Mouse (Mus musculus): ENCODE data around the gene Zfp110. TPM values are rescaled to one million over a fixed set of nuclear protein-coding genes. Genes with fewer than 3 reads are reported as not detected.
"Not testable (repeated sequence)": the region's sequence is repeated elsewhere in the genome, so short reads cannot be mapped to it uniquely, and the experiment has no call there.

Gene Zfp110
- 28.7 and 29.5 TPM in 2 replicates for polyA plus RNA-seq (2014; fragmentation: Nextera tagmentation; extraction: Ambion mirVana)

GRCm38 (mm10) chr7:12834162-12835120 lies at the start of gene Zfp110:
Zfp110 (plus strand) TSS chr7:12834761.
- peak; percentile 97 for ATAC-seq (replicated peaks; ENCODE audit: low FRiP score, low TSS enrichment, low read depth)
- Histone ChIP-seq H3K9me3 (ENCODE audit: control insufficient read depth, low read length) (peaks cover 35% of the 10 kb centered on the region), H3K27ac (ENCODE audit: low read depth) (peak within 1 kb of the TSS; percentile 67), H3K4me1 (replicated peaks; ENCODE audit: control insufficient read depth, insufficient read depth, low read length) (no peaks in the 10 kb centered on the region), H3K27me3 (replicated peaks; ENCODE audit: control insufficient read depth, insufficient read depth, low read length) (no peaks in the 10 kb centered on the region), H3K4me3 (ENCODE audit: low read depth, low read length) (peak within 1 kb of the TSS; percentile 66), H3K9ac (ENCODE audit: low read length) (peak within 1 kb of the TSS; percentile 64), H3K36me3 (ENCODE audit: control insufficient read depth, insufficient read depth, low read length) (peaks cover 35% of the 10 kb centered on the region), H3K4me2 (ENCODE audit: low read length) (peak within 1 kb of the TSS; percentile 46)
- WGBS, result 4% methylated on average over 47 of the region's 47 CpGs
- DNase-seq (ENCODE audit: low spot score), result peak; percentile 96

- 78% methylated on average over 6 of the region's 6 CpGs for WGBS
- ATAC-seq (replicated peaks; ENCODE audit: low FRiP score, low TSS enrichment, low read depth), result no peak
- no peak overlapping the region for H3K4me3 ChIP-seq (ENCODE audit: low read depth, low read length)
These were observed 47.2 kb upstream of the Zfp110 start for GRCm38 (mm10) chr7:12787333-12787732.

GRCm38 (mm10) chr7:12788025-12788424 lies 46.5 kb upstream of the Zfp110 start:
- no peaks in the 10 kb centered on the region for H3K36me3 ChIP-seq (ENCODE audit: control insufficient read depth, insufficient read depth, low read length)
- H3K27ac ChIP-seq (ENCODE audit: low read depth), result no peak overlapping the region

More at GRCm38 (mm10) chr7:12787333-12787732, 47.2 kb upstream of the Zfp110 start:
- Histone ChIP-seq H3K4me2 (ENCODE audit: low read length) (no peak overlapping the region), H3K9me3 (ENCODE audit: control insufficient read depth, low read length) (no peaks in the 10 kb centered on the region), H3K36me3 (ENCODE audit: control insufficient read depth, insufficient read depth, low read length) (no peaks in the 10 kb centered on the region), H3K4me1 (replicated peaks; ENCODE audit: control insufficient read depth, insufficient read depth, low read length) (no peaks in the 10 kb centered on the region), H3K27ac (ENCODE audit: low read depth) (no peak overlapping the region), H3K27me3 (replicated peaks; ENCODE audit: control insufficient read depth, insufficient read depth, low read length) (no peaks in the 10 kb centered on the region), H3K9ac (ENCODE audit: low read length) (no peak overlapping the region)
- no peak for DNase-seq (ENCODE audit: low spot score)

GRCm38 (mm10) chr7:12792624-12793023 lies 41.9 kb upstream of the Zfp110 start:
- H3K4me2 ChIP-seq (ENCODE audit: low read length); H3K27ac ChIP-seq (ENCODE audit: low read depth); ATAC-seq (replicated peaks; ENCODE audit: low FRiP score, low TSS enrichment, low read depth); H3K9me3 ChIP-seq (ENCODE audit: control insufficient read depth, low read length); H3K27me3 ChIP-seq (replicated peaks; ENCODE audit: control insufficient read depth, insufficient read depth, low read length); DNase-seq (ENCODE audit: low spot score); H3K4me1 ChIP-seq (replicated peaks; ENCODE audit: control insufficient read depth, insufficient read depth, low read length); H3K36me3 ChIP-seq (ENCODE audit: control insufficient read depth, insufficient read depth, low read length); H3K4me3 ChIP-seq (ENCODE audit: low read depth, low read length); H3K9ac ChIP-seq (ENCODE audit: low read length): not testable (repeated sequence)
- WGBS, result 85% methylated on average over 11 of the region's 11 CpGs

More at GRCm38 (mm10) chr7:12788025-12788424, 46.5 kb upstream of the Zfp110 start:
- DNase-seq (ENCODE audit: low spot score) (no peak), ATAC-seq (replicated peaks; ENCODE audit: low FRiP score, low TSS enrichment, low read depth) (no peak)
- Histone ChIP-seq H3K9me3 (ENCODE audit: control insufficient read depth, low read length) (no peaks in the 10 kb centered on the region), H3K4me2 (ENCODE audit: low read length) (no peak overlapping the region), H3K9ac (ENCODE audit: low read length) (no peak overlapping the region), H3K4me3 (ENCODE audit: low read depth, low read length) (no peak overlapping the region), H3K27me3 (replicated peaks; ENCODE audit: control insufficient read depth, insufficient read depth, low read length) (no peaks in the 10 kb centered on the region), H3K4me1 (replicated peaks; ENCODE audit: control insufficient read depth, insufficient read depth, low read length) (no peaks in the 10 kb centered on the region)
- 37% methylated on average over 5 of the region's 5 CpGs for whole genome bisulfite sequencing

- Histone ChIP-seq H3K36me3 (ENCODE audit: control insufficient read depth, insufficient read depth, low read length) (no peaks in the 10 kb centered on the region), H3K27ac (ENCODE audit: low read depth) (no peak overlapping the region), H3K9ac (ENCODE audit: low read length) (no peak overlapping the region), H3K27me3 (replicated peaks; ENCODE audit: control insufficient read depth, insufficient read depth, low read length) (no peaks in the 10 kb centered on the region), H3K9me3 (ENCODE audit: control insufficient read depth, low read length) (0 out of 2 replicates have a peak, but pooled peaks cover 8% of the 10 kb centered on the region), H3K4me3 (ENCODE audit: low read depth, low read length) (no peak overlapping the region), H3K4me2 (ENCODE audit: low read length) (no peak overlapping the region), H3K4me1 (replicated peaks; ENCODE audit: control insufficient read depth, insufficient read depth, low read length) (no peaks in the 10 kb centered on the region)
- no peak for DNase-seq (ENCODE audit: low spot score)
- 61% methylated on average over 2 of the region's 2 CpGs for WGBS
- no peak for ATAC-seq (replicated peaks; ENCODE audit: low FRiP score, low TSS enrichment, low read depth)
These were observed 36.6 kb upstream of the Zfp110 start for GRCm38 (mm10) chr7:12797971-12798370.

GRCm38 (mm10) chr7:12799554-12799953 lies 35.0 kb upstream of the Zfp110 start:
- Histone ChIP-seq H3K27ac (ENCODE audit: low read depth) (no peak overlapping the region), H3K4me1 (replicated peaks; ENCODE audit: control insufficient read depth, insufficient read depth, low read length) (0 out of 2 replicates have a peak, but pooled peaks cover 4% of the 10 kb centered on the region), H3K36me3 (ENCODE audit: control insufficient read depth, insufficient read depth, low read length) (no peaks in the 10 kb centered on the region), H3K9ac (ENCODE audit: low read length) (no peak overlapping the region), H3K4me3 (ENCODE audit: low read depth, low read length) (no peak overlapping the region), H3K27me3 (replicated peaks; ENCODE audit: control insufficient read depth, insufficient read depth, low read length) (no peaks in the 10 kb centered on the region), H3K9me3 (ENCODE audit: control insufficient read depth, low read length) (0 out of 2 replicates have a peak, but pooled peaks cover 8% of the 10 kb centered on the region), H3K4me2 (ENCODE audit: low read length) (no peak overlapping the region)
- 91% methylated on average over 1 of the region's 1 CpGs for WGBS
- no peak for ATAC-seq (replicated peaks; ENCODE audit: low FRiP score, low TSS enrichment, low read depth)
- no peak for DNase-seq (ENCODE audit: low spot score)

- Histone ChIP-seq H3K27me3 (replicated peaks; ENCODE audit: control insufficient read depth, insufficient read depth, low read length) (no peaks in the 10 kb centered on the region), H3K36me3 (ENCODE audit: control insufficient read depth, insufficient read depth, low read length) (peaks cover 20% of the 10 kb centered on the region), H3K9me3 (ENCODE audit: control insufficient read depth, low read length) (no peaks in the 10 kb centered on the region), H3K9ac (ENCODE audit: low read length) (peak within 1 kb of the TSS; percentile 62), H3K4me1 (replicated peaks; ENCODE audit: control insufficient read depth, insufficient read depth, low read length) (0 out of 2 replicates have a peak, but pooled peaks cover 4% of the 10 kb centered on the region), H3K4me2 (ENCODE audit: low read length) (peak within 1 kb of the TSS; percentile 84), H3K4me3 (ENCODE audit: low read depth, low read length) (peak within 1 kb of the TSS; percentile 44), H3K27ac (ENCODE audit: low read depth) (peak within 1 kb of the TSS; percentile 69)
- WGBS, result 5% methylated on average over 29 of the region's 31 CpGs
- peak; percentile 99 for ATAC-seq (replicated peaks; ENCODE audit: low FRiP score, low TSS enrichment, low read depth)
- peak; percentile 91 for DNase-seq (ENCODE audit: low spot score)
These were observed 31.5 kb upstream of the Zfp110 start, which contains the start of gene Zscan18 for GRCm38 (mm10) chr7:12802866-12803726. Zscan18 (minus strand) TSS chr7:12803635.

- H3K4me3 ChIP-seq (ENCODE audit: low read depth, low read length), result peak overlapping the region; percentile 44
- H3K9ac ChIP-seq (ENCODE audit: low read length), result peak overlapping the region; percentile 62
- H3K36me3 ChIP-seq (ENCODE audit: control insufficient read depth, insufficient read depth, low read length), result peaks cover 26% of the 10 kb centered on the region
- H3K9me3 ChIP-seq (ENCODE audit: control insufficient read depth, low read length), result peaks cover 1% of the 10 kb centered on the region; the same call in 1 of the 2 replicates
- no peaks in the 10 kb centered on the region for H3K27me3 ChIP-seq (replicated peaks; ENCODE audit: control insufficient read depth, insufficient read depth, low read length)
- ATAC-seq (replicated peaks; ENCODE audit: low FRiP score, low TSS enrichment, low read depth) (peak; percentile 82; the same call in 1 of the 2 replicates), DNase-seq (ENCODE audit: low spot score) (no peak)
- 0 out of 2 replicates have a peak, but pooled peaks cover 4% of the 10 kb centered on the region for H3K4me1 ChIP-seq (replicated peaks; ENCODE audit: control insufficient read depth, insufficient read depth, low read length)
- WGBS, result under 1% methylated on average over 16 of the region's 16 CpGs
- H3K4me2 ChIP-seq (ENCODE audit: low read length), result peak overlapping the region; percentile 84
- peak overlapping the region; percentile 69 for H3K27ac ChIP-seq (ENCODE audit: low read depth)
These were observed 30.9 kb upstream of the Zfp110 start for GRCm38 (mm10) chr7:12803727-12804071.

All from intestine, embryonic 14.5 days (tissue).